In genomic region chr1:137656900-137657458, GRCm38 (mm10) we compare ENCODE assay signal across 7 mouse cellular contexts.
DNase-seq lines count a peak whose midpoint lies in the region; ATAC-seq and TF ChIP-seq lines count a peak whose summit lies in the region.

No protein-coding gene starts in this region.

- DNase-seq in ES-CJ7 (ENCODE audit: low read depth, low spot score): peak; percentile 32
- peak; percentile 52 for DNase-seq in adrenal gland, adult 2 months
- peak; percentile 90 for DNase-seq in kidney, postnatal 10 days
- no peak for DNase-seq in liver, postnatal 0 days

- WGBS in embryonic facial prominence, embryonic 12.5 days: 54% methylated on average over 6 of the region's 6 CpGs
- 15% methylated on average over 6 of the region's 6 CpGs for WGBS in heart, embryonic 12.5 days
- 17% methylated on average over 6 of the region's 6 CpGs for WGBS in neural tube, embryonic 12.5 days
- 75% methylated on average over 6 of the region's 6 CpGs for WGBS in liver, postnatal 0 days (ENCODE audit: insufficient replicate concordance)

- no peak overlapping the region for H3K4me3 ChIP-seq in embryonic facial prominence, embryonic 12.5 days
- H3K4me3 ChIP-seq in heart, embryonic 12.5 days: 0 out of 2 replicates have a peak overlapping the region, but pooled peaks have one; percentile 13
- H3K4me3 ChIP-seq in neural tube, embryonic 12.5 days: no peak overlapping the region
- no peak overlapping the region for H3K4me3 ChIP-seq in liver, postnatal 0 days (ENCODE audit: low read depth, low read length)

- H3K27ac ChIP-seq in embryonic facial prominence, embryonic 12.5 days: no peak overlapping the region
- peak overlapping the region; percentile 77 for H3K27ac ChIP-seq in heart, embryonic 12.5 days (ENCODE audit: poor library complexity, severe bottlenecking)
- H3K27ac ChIP-seq in neural tube, embryonic 12.5 days: no peak overlapping the region; the same call in 1 of the 2 replicates
- H3K27ac ChIP-seq in liver, postnatal 0 days (ENCODE audit: low read depth): no peak overlapping the region

- no peak for TF ChIP-seq CTCF in liver, postnatal 0 days (IDR thresholded peaks at IDR 0.05; ENCODE audit: low read depth)

- no peak overlapping the region for H3K4me2 ChIP-seq in embryonic facial prominence, embryonic 12.5 days (replicated peaks)
- H3K4me2 ChIP-seq in heart, embryonic 12.5 days: peak overlapping the region; percentile 43
- peak overlapping the region; percentile 31 for H3K4me2 ChIP-seq in neural tube, embryonic 12.5 days (replicated peaks)
- H3K4me2 ChIP-seq in liver, postnatal 0 days (ENCODE audit: low read depth, low read length): no peak overlapping the region

- ATAC-seq in embryonic facial prominence, embryonic 12.5 days (ENCODE audit: insufficient number of reproducible peaks, insufficient read depth, low FRiP score, low TSS enrichment): peak; percentile 41; the same call in 1 of the 2 replicates
- ATAC-seq in heart, embryonic 12.5 days (ENCODE audit: insufficient number of reproducible peaks, low FRiP score): peak; percentile 83
- ATAC-seq in neural tube, embryonic 12.5 days (ENCODE audit: low FRiP score, low read depth): peak; percentile 74
- ATAC-seq in liver, postnatal 0 days: no peak

- no peaks in the 10 kb centered on the region for H3K27me3 ChIP-seq in embryonic facial prominence, embryonic 12.5 days
- no peaks in the 10 kb centered on the region for H3K27me3 ChIP-seq in heart, embryonic 12.5 days (replicated peaks)
- H3K27me3 ChIP-seq in neural tube, embryonic 12.5 days (replicated peaks): no peaks in the 10 kb centered on the region
- H3K27me3 ChIP-seq in liver, postnatal 0 days (ENCODE audit: insufficient read depth, low read length): no peaks in the 10 kb centered on the region

- H3K9ac ChIP-seq in embryonic facial prominence, embryonic 12.5 days: no peak overlapping the region
- no peak overlapping the region for H3K9ac ChIP-seq in heart, embryonic 12.5 days
- H3K9ac ChIP-seq in neural tube, embryonic 12.5 days: no peak overlapping the region
- H3K9ac ChIP-seq in liver, postnatal 0 days (replicated peaks): no peak overlapping the region

- peaks cover 11% of the 10 kb centered on the region for H3K4me1 ChIP-seq in embryonic facial prominence, embryonic 12.5 days
- peaks cover 14% of the 10 kb centered on the region for H3K4me1 ChIP-seq in heart, embryonic 12.5 days (replicated peaks)
- H3K4me1 ChIP-seq in neural tube, embryonic 12.5 days: peaks cover 10% of the 10 kb centered on the region; the same call in 1 of the 2 replicates
- no peaks in the 10 kb centered on the region for H3K4me1 ChIP-seq in liver, postnatal 0 days (ENCODE audit: insufficient read depth)

- H3K36me3 ChIP-seq in embryonic facial prominence, embryonic 12.5 days: no peaks in the 10 kb centered on the region
- H3K36me3 ChIP-seq in heart, embryonic 12.5 days: no peaks in the 10 kb centered on the region
- H3K36me3 ChIP-seq in neural tube, embryonic 12.5 days: no peaks in the 10 kb centered on the region
- H3K36me3 ChIP-seq in liver, postnatal 0 days (replicated peaks; ENCODE audit: insufficient read depth, low read length): no peaks in the 10 kb centered on the region

- H3K9me3 ChIP-seq in embryonic facial prominence, embryonic 12.5 days: no peaks in the 10 kb centered on the region
- H3K9me3 ChIP-seq in heart, embryonic 12.5 days (replicated peaks): no peaks in the 10 kb centered on the region
- H3K9me3 ChIP-seq in neural tube, embryonic 12.5 days: no peaks in the 10 kb centered on the region
- no peaks in the 10 kb centered on the region for H3K9me3 ChIP-seq in liver, postnatal 0 days (ENCODE audit: low read length)

- no peak for TF ChIP-seq EP300 in liver, postnatal 0 days (IDR thresholded peaks at IDR 0.05; ENCODE audit: low read depth)

Comparison
In these comparisons a context has a peak if more than half of its experiments do, and no peak if none do; other contexts are left out.
1. H3K4me2 ChIP-seq: peak in heart, embryonic 12.5 days (single experiment) and neural tube, embryonic 12.5 days (single experiment); none in embryonic facial prominence, embryonic 12.5 days (single experiment) and liver, postnatal 0 days (single experiment).